Mouse (Mus musculus) megakaryocyte, embryonic 14.5 days (primary cell): ENCODE results near the gene Zfp784.

ENCODE experiments used
- FLI1 ChIP-seq: IDR thresholded peaks from 2 replicates; pipeline ENCODE4 v1.6.1; 2012; ENCODE audit warnings: low read length, inconsistent platforms, mixed read lengths
- GATA1 ChIP-seq: IDR thresholded peaks from 3 replicates; pipeline ENCODE4 v1.6.1; 2012; ENCODE audit warnings: mixed read lengths, low read length, inconsistent platforms, borderline replicate concordance

DNA sequence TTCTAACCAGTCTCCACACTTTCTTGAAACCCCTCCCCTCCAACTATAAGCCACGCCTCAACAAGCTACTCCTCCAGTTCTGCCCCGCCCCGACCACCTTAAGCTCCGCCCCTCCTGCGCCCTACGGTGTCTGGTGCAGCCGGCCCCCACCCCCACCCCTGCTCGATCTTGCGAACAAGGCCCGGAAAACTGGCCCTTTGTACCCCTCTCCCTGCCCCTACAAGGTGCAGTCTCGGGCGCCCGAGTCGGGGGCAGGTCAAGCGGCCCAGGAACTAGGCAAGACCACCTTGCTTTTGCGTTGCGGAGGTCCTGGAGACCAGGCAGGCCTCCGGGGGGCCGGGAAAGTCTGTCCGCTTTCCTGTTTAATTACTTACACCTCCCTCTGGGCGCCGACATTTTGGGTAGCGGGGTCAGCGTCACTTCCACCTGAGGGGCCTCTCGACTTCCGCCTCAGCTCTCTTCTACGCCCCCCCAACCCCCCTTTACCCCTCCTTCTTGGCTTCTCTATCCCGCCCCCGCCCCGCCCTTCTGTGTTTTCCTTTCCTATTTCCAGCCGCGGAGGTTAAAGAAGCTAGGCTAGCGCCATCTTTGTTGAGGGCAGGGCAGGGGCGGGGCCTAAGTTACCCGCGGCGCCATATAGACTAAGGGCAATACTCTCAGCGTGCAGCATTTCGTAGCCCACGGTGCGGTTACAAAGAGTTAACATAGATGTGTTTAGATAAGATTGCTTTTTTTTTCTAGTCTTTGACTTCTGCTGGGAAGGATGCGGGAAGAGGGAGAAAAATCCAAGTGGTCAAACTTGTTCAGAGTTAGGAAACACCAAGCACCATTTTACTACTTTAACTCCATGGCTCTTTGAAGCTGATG lies 23.8 kb downstream of the Zfp784 start, which contains the start of the genes Zfp524 and Fiz1:
- TF ChIP-seq GATA1 (no peak), FLI1 (no peak)
